8 mouse cellular contexts compared by ENCODE assay signal in the genomic region with DNA sequence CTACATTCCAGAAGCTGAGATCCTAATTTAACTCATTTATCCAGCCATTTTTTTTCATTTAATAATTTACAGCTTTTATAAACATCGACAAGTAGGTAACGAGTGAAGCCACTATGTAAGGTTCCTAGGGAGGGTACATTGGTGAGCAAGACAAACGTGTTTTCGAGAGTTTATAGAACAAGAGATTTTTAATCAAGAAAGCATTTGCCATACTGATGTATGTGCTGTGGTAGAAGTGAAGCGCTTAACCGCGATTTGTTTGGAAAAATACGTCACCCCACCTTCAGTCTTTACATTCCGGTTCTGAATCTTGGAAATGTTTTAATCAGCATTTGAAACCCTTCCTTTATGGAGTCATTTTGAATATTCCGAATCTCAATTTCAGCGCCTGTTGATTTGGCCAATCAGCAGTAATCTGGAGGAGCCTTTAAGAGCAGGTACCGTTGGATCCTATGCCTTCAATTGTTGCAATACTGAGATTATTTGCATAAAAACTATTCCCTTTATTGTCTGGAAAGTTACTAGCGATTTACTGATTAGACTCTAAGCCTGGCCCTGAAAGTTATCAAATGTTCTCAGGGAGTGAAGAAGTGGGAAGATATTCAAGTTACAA. TPM values are rescaled to one million over a fixed set of nuclear protein-coding genes. Genes with fewer than 3 reads are reported as not detected.
A peak's percentile ranks its signal among the peaks of the same experiment; 100 is the strongest.
DNase-seq lines count a peak whose midpoint lies in the region; ATAC-seq and TF ChIP-seq lines count a peak whose summit lies in the region.

No protein-coding gene starts in this region.

- DNase-seq in kidney, postnatal 36 days = no peak
- DNase-seq in MEL-GATA-1-ER (ENCODE audit: extremely low read depth, low read depth) = peak; percentile 40
- DNase-seq in liver, embryonic 14.5 days (ENCODE audit: low read depth in 3 of 3, low spot score in 3 of 3) = peak in 1 of 3 experiments; percentile 14
- no peak for DNase-seq in urinary bladder, postnatal 10 days (ENCODE audit: low spot score)
- DNase-seq in right cerebral cortex, postnatal 36 days (ENCODE audit: low spot score in 2 of 2) = no peak
- no peak for DNase-seq in urinary bladder, postnatal 14 days (ENCODE audit: low spot score)

- 2% methylated on average over 13 of the region's 13 CpGs for WGBS in kidney, embryonic 14.5 days
- WGBS in forebrain, embryonic 12.5 days = 2% methylated on average over 13 of the region's 13 CpGs
- 3% methylated on average over 13 of the region's 13 CpGs for WGBS in liver, embryonic 14.5 days (ENCODE audit: insufficient replicate concordance)

- peak overlapping the region; percentile 76 for H3K4me3 ChIP-seq in kidney, embryonic 14.5 days (ENCODE audit: low read length)
- peak overlapping the region; percentile 83 for H3K4me3 ChIP-seq in forebrain, embryonic 12.5 days (replicated peaks)
- H3K4me3 ChIP-seq in liver, embryonic 14.5 days (ENCODE audit: insufficient read depth in 1 of 2, low read depth in 2 of 2, low read length in 2 of 2) = peak overlapping the region; percentile 80 to 81

- H3K4me2 ChIP-seq in kidney, embryonic 14.5 days (replicated peaks; ENCODE audit: low read depth, low read length) = peak overlapping the region; percentile 70
- H3K4me2 ChIP-seq in forebrain, embryonic 12.5 days = peak overlapping the region; percentile 63
- H3K4me2 ChIP-seq in liver, embryonic 14.5 days (ENCODE audit: low read depth) = peak overlapping the region; percentile 82

- peak overlapping the region; percentile 83 for H3K9ac ChIP-seq in kidney, embryonic 14.5 days (ENCODE audit: low read depth, low read length)
- peak overlapping the region; percentile 90 for H3K9ac ChIP-seq in forebrain, embryonic 12.5 days
- peak overlapping the region; percentile 71 for H3K9ac ChIP-seq in liver, embryonic 14.5 days (replicated peaks)

- peak overlapping the region; percentile 80 for H3K27ac ChIP-seq in kidney, embryonic 14.5 days (ENCODE audit: low read depth, low read length)
- peak overlapping the region; percentile 86; the same call in 1 of the 2 replicates for H3K27ac ChIP-seq in forebrain, embryonic 12.5 days
- peak overlapping the region; percentile 34 for H3K27ac ChIP-seq in liver, embryonic 14.5 days

- H3K4me1 ChIP-seq in kidney, embryonic 14.5 days (ENCODE audit: control insufficient read depth, insufficient read depth, low read length) = no peaks in the 10 kb centered on the region
- peaks cover 15% of the 10 kb centered on the region for H3K4me1 ChIP-seq in forebrain, embryonic 12.5 days
- H3K4me1 ChIP-seq in liver, embryonic 14.5 days (replicated peaks; ENCODE audit: control insufficient read depth in 2 of 2, insufficient read depth in 2 of 2, low read length in 1 of 2) = peaks cover 0 to 14% of the 10 kb centered on the region in 2 experiments; a peak in 3 of 4 replicates

- TF ChIP-seq EP300 in liver, embryonic 14.5 days (IDR thresholded peaks at IDR 0.05; ENCODE audit: low read depth) = no peak

- no peaks in the 10 kb centered on the region for H3K27me3 ChIP-seq in kidney, embryonic 14.5 days (ENCODE audit: control insufficient read depth, insufficient read depth, low read length)
- no peaks in the 10 kb centered on the region for H3K27me3 ChIP-seq in forebrain, embryonic 12.5 days
- no peaks in the 10 kb centered on the region for H3K27me3 ChIP-seq in liver, embryonic 14.5 days (ENCODE audit: control insufficient read depth, insufficient read depth, low read length)

- no peak for ATAC-seq in kidney, embryonic 14.5 days (ENCODE audit: low FRiP score, low TSS enrichment)
- no peak for ATAC-seq in forebrain, embryonic 12.5 days (ENCODE audit: low FRiP score)
- no peak for ATAC-seq in liver, embryonic 14.5 days (ENCODE audit: insufficient read depth)

- no peaks in the 10 kb centered on the region for H3K9me3 ChIP-seq in kidney, embryonic 14.5 days (ENCODE audit: control insufficient read depth, low read length)
- H3K9me3 ChIP-seq in forebrain, embryonic 12.5 days = no peaks in the 10 kb centered on the region
- H3K9me3 ChIP-seq in liver, embryonic 14.5 days (ENCODE audit: control insufficient read depth, low read length) = no peaks in the 10 kb centered on the region

- TF ChIP-seq CTCF in liver, embryonic 14.5 days (IDR thresholded peaks at IDR 0.05; ENCODE audit: low read depth) = no peak

- no peaks in the 10 kb centered on the region; the same call in 1 of the 2 replicates for H3K36me3 ChIP-seq in kidney, embryonic 14.5 days (ENCODE audit: control insufficient read depth, insufficient read depth, low read length)
- H3K36me3 ChIP-seq in forebrain, embryonic 12.5 days (replicated peaks) = peaks cover 7% of the 10 kb centered on the region; the same call in 1 of the 2 replicates
- no peaks in the 10 kb centered on the region for H3K36me3 ChIP-seq in liver, embryonic 14.5 days (replicated peaks; ENCODE audit: control insufficient read depth, insufficient read depth, low read depth)

RNA-seq across cellular contexts. Expression of gene Ttll4, which starts 0.8 kb away (rescaled TPM):
- 13.4 and 26.1 TPM in 2 replicates for polyA plus RNA-seq in kidney, embryonic 14.5 days (2014; fragmentation: Nextera tagmentation; extraction: Ambion mirVana)
- 48.6 and 53.0 TPM in 2 replicates for polyA plus RNA-seq in forebrain, embryonic 12.5 days (2016; fragmentation: Nextera tagmentation; extraction: Ambion mirVana)
- polyA plus RNA-seq in liver, embryonic 14.5 days (2012; rRNA removed) = 5.4 and 6.5 TPM in 2 replicates
- polyA plus RNA-seq in liver, embryonic 14.5 days (2014; fragmentation: Nextera tagmentation; extraction: Ambion mirVana) = 6.2 and 6.5 TPM in 2 replicates

RNA-seq across cellular contexts. Expression of gene Cyp27a1, which starts 51.0 kb away (rescaled TPM):
- polyA plus RNA-seq in kidney, embryonic 14.5 days (2014; fragmentation: Nextera tagmentation; extraction: Ambion mirVana) = 6.3 and 8.1 TPM in 2 replicates
- polyA plus RNA-seq in forebrain, embryonic 12.5 days (2016; fragmentation: Nextera tagmentation; extraction: Ambion mirVana) = 3.0 and 3.3 TPM in 2 replicates
- polyA plus RNA-seq in liver, embryonic 14.5 days (2012; rRNA removed) = 2.5 and 3.3 TPM in 2 replicates
- 3.4 and 5.0 TPM in 2 replicates for polyA plus RNA-seq in liver, embryonic 14.5 days (2014; fragmentation: Nextera tagmentation; extraction: Ambion mirVana)

Comparison
In these comparisons a context has a peak if more than half of its experiments do, and no peak if none do; other contexts are left out.
1. H3K27ac ChIP-seq: peak in every context shown above with its lines; median percentile 86 in forebrain, embryonic 12.5 days; 80 in kidney, embryonic 14.5 days; 34 in liver, embryonic 14.5 days.